Mouse (Mus musculus) lung, adult 2 months (tissue): ENCODE results near the gene 2010111I01Rik. TPM values are rescaled to one million over a fixed set of nuclear protein-coding genes. Genes with fewer than 3 reads are reported as not detected.

Experiments
- DNase-seq: peaks from one replicate; pipeline ENCODE4 v3.0.0; 2022
- H3K4me1 ChIP-seq: fragments of 200-500 bp; 2 replicates; pipeline ENCODE4 v1.6.1; 2011; ENCODE audit warnings: low read length; ENCODE audit not compliant: control insufficient read depth, insufficient read depth
- H3K4me3 ChIP-seq: fragments of 200-500 bp; replicated peaks from 2 replicates; pipeline ENCODE3; 2011; ENCODE audit warnings: low read depth, mild to moderate bottlenecking, control low read depth, low read length; ENCODE audit errors: extremely low read depth
- CTCF ChIP-seq: fragments of 200-500 bp; IDR thresholded peaks from 2 replicates; pipeline ENCODE4 v1.5.1; 2011; ENCODE audit warnings: mild to moderate bottlenecking, low read length, control low read depth; ENCODE audit not compliant: insufficient read depth
- POLR2A ChIP-seq: fragments of 200-500 bp; IDR thresholded peaks from 2 replicates; pipeline ENCODE4 v1.6.1; 2011; ENCODE audit warnings: low read depth, mild to moderate bottlenecking, control low read depth, low read length, borderline replicate concordance; ENCODE audit errors: extremely low read depth
- WGBS: fragments of 180-500 bp; shearing (Covaris S2); methylation state at CpG from one replicate; pipeline ENCODE4 v1.1.7; 2018; 5-methylcytosine and 5-hydroxymethylcytosine counted together
- polyA plus RNA-seq: library from polyadenylated mRNA; depleted of rRNA; stranded (reverse); fragments of >200 nt; gene quantifications from 2 replicates; pipeline ENCODE4 v1.2.3, GENCODE M21; 2012

The 2010111I01Rik gene
- polyA plus RNA-seq, 1 experiment, result 143 TPM

DNA sequence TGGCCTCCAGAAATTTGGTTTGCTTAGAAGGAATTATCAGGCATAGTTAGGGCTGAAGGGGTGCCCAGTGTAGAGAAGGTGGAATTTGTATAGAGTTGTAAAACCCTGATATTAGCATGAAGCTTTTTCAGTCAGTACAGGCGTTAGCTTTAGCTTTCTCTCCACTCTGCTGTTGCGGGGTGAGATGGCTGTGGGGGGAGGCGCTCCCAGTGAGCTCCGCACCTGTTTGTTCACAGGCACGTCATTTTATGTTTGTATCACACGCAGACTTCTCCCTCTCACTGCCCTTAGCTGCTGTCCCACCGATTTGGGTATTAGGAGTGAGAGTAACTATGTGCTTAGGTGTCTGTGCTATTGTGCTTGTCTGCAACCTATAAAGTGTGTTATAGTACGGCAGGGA lies 316.5 kb downstream of the 2010111I01Rik start:
- no peak overlapping the region for H3K4me3 ChIP-seq
- no peak for DNase-seq
- H3K4me1 ChIP-seq, result peaks cover 53% of the 10 kb centered on the region
- 48% methylated on average over 8 of the region's 8 CpGs for WGBS
- TF ChIP-seq CTCF (no peak), POLR2A (no peak)

DNA sequence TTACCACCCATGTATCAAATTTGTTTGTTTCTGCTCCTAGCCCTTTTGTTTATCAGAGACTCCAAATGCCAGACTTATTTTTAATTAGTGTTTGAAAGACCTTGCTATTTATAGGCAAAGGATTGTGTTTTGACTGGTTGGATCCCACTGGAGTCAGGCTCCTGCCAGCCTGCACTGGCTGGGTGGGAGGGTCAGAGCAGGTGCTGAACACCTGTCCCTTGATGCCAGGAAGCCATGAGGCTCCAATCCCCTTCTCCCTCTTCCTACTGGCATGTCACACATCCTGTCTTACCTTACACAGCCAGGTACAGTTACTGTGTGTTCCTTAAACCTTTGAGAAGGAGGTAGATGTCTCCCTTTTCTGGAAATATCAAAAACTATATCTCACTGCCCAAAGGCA lies 318.5 kb downstream of the 2010111I01Rik start:
- no peak overlapping the region for H3K4me3 ChIP-seq
- peaks cover 39% of the 10 kb centered on the region for H3K4me1 ChIP-seq
- no peak for DNase-seq
- TF ChIP-seq POLR2A, result no peak
- no peak for TF ChIP-seq CTCF

DNA sequence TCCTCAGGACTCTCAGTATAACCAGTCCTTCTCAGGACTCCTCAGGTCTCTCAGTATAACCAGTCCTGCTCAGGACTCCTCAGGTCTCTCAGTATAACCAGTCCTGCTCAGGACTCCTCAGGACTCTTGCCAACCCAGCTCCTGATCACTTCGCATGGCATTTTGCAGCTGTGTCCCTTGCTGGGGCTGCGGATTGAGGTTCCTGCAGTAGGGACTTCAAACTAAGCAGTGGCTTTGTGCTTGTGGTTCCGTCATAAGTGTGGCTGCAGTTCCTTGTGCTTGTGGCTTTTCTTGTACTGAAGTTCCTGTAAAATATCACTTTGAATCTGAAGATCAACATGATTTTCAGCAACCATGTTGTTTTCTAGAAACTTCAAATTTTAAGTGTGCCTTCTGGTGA lies 320.1 kb downstream of the 2010111I01Rik start:
- no peak for TF ChIP-seq POLR2A
- TF ChIP-seq CTCF, result no peak
- Histone ChIP-seq H3K4me3 (no peak overlapping the region), H3K4me1 (peaks cover 29% of the 10 kb centered on the region)
- WGBS, result 84% methylated on average over 3 of the region's 3 CpGs
- DNase-seq, result no peak

DNA sequence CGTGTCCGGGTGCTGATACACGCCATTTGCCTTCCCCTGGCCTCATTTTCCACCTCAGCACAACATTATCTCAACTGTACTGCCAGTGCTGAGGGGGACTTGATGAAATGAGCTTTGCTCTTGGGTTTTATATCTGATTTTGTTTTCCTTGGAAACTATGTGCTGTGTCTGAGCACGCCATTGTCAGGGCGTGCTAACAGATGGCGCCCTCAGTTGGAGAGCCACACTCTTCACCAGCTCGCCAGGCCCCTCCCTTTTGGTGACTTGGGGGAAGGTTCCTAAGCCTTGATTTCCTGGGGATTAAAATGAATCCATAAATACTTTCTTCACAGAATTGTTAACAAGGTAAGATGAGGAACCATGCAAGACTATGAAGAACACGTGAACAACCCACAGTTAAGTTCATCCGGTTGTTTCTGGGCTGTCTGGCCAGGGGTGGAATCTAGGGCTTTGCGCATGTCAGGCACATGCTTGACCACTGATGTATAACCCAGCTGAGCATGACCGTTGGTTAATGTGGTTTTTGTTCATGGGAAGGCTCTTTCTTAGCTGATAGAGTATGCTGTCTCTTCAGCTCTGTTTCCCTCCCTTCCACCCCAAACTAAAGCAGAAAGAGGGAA lies 321.9 kb downstream of the 2010111I01Rik start:
- Histone ChIP-seq H3K4me3 (no peak overlapping the region), H3K4me1 (peaks cover 17% of the 10 kb centered on the region)
- 76% methylated on average over 11 of the region's 11 CpGs for WGBS
- DNase-seq, result no peak
- TF ChIP-seq CTCF (no peak), POLR2A (no peak)

DNA sequence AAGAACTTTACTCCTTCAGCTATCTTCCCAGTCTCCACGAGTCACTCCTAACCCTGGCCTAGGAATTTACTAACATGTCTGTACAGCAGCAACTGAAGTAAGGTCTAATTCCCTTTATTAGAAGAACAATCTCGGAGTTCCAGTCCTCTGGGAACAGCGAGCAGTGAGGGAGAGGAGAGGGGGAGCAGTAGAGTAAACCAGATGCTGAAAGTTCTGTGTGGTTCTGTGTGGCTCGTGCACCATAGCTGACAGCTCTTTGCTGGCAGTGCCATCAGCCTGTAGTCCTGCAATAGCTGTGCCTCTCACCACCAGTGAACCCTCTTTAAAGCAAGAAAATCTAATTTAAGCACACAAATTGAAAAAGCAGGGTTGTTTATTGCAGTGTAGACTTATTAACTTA lies 324.5 kb downstream of the 2010111I01Rik start:
- WGBS, result 53% methylated on average over 4 of the region's 4 CpGs
- no peak overlapping the region for H3K4me3 ChIP-seq
- peaks cover 8% of the 10 kb centered on the region for H3K4me1 ChIP-seq
- DNase-seq, result no peak
- no peak for TF ChIP-seq POLR2A

DNA sequence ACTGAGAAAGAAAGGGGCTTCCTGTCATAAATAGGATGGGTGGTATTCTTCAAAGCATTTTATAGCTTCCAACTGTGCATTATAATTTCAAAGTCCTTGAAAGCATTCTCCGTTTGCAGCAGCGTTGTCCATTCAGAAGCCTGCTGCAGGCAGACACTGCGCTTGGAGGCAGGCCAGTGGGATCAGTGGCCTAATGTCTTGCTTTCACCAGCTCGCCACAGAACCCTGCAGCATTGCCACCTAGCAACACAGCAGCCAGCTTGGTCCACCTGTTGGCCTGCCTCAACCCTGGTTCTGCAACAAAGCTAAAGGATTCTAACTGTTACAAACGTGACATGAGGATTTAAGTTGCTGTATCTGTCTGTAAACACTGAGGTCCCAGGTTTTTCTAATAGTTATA lies 325.0 kb downstream of the 2010111I01Rik start:
- 63% methylated on average over 5 of the region's 5 CpGs for WGBS
- H3K4me1 ChIP-seq, result peaks cover 14% of the 10 kb centered on the region
- no peak for DNase-seq
- H3K4me3 ChIP-seq, result no peak overlapping the region
- TF ChIP-seq CTCF (no peak), POLR2A (no peak)

DNA sequence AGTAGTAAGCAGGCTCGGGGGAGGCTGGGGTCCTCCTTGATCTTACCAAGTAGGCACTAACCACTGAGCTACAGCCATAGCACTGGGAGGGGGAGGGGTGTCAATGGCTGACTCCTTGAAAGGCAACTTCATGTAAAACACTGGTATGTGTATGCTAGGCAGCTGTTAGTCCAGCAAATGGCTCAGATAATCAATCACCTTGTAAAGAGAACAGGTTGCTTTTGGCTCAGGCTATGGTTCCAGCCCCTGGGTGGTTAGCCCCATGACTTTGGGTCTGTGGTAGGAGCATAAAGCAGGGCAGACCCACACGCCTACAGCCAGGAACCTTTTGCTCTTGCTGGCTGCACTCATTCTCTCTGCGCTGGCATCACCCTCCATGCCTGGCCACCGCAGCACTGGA lies 325.4 kb downstream of the 2010111I01Rik start:
- peaks cover 17% of the 10 kb centered on the region for H3K4me1 ChIP-seq
- TF ChIP-seq POLR2A, result no peak
- no peak for TF ChIP-seq CTCF
- no peak for DNase-seq
- no peak overlapping the region for H3K4me3 ChIP-seq
- 88% methylated on average over 4 of the region's 4 CpGs for WGBS

DNA sequence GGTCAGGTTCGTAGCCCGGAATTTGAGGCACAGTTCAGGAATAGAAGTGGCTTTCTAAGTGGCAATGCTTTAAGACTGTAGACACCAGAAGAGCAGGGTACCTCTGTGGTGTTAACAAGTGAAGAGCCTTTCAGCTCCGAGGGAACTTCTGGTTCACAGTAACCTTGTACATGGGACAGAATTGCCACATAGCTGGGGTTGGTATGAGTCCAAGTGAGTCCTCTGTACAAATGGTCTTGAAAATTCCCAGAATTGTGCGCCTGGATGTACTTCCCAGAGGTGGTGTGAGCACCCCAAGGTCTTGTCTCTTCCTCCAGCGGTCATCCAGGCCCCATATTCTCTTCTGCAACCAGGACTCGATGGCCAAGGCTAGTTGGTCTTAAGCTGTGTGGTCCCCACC lies 326.3 kb downstream of the 2010111I01Rik start:
- TF ChIP-seq CTCF, result no peak
- no peak for TF ChIP-seq POLR2A
- DNase-seq, result no peak
- 75% methylated on average over 6 of the region's 6 CpGs for WGBS
- no peak overlapping the region for H3K4me3 ChIP-seq
- H3K4me1 ChIP-seq, result peaks cover 17% of the 10 kb centered on the region

DNA sequence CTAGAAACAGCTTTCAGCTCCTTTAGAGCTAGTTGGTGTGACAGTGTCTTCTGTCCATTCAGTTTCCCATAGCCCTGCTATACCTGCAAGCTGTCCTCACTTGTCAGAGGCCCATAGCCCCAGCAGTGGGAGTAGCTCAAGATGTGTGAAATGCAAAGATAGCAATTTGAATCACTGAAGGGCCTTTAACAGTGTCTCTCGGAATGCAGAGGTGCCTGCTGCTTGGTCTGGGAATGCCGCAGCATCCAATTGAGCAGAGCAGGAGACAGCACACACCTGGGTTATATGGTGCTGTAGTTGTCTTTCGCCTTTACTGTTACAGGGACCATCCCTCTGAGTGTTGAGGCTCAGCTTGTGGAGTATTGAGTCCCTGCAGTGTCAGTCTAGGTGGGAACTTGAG lies 329.0 kb downstream of the 2010111I01Rik start:
- Histone ChIP-seq H3K4me1 (peaks cover 17% of the 10 kb centered on the region), H3K4me3 (no peak overlapping the region)
- no peak for DNase-seq
- 65% methylated on average over 3 of the region's 3 CpGs for WGBS
- TF ChIP-seq POLR2A (no peak), CTCF (no peak)

DNA sequence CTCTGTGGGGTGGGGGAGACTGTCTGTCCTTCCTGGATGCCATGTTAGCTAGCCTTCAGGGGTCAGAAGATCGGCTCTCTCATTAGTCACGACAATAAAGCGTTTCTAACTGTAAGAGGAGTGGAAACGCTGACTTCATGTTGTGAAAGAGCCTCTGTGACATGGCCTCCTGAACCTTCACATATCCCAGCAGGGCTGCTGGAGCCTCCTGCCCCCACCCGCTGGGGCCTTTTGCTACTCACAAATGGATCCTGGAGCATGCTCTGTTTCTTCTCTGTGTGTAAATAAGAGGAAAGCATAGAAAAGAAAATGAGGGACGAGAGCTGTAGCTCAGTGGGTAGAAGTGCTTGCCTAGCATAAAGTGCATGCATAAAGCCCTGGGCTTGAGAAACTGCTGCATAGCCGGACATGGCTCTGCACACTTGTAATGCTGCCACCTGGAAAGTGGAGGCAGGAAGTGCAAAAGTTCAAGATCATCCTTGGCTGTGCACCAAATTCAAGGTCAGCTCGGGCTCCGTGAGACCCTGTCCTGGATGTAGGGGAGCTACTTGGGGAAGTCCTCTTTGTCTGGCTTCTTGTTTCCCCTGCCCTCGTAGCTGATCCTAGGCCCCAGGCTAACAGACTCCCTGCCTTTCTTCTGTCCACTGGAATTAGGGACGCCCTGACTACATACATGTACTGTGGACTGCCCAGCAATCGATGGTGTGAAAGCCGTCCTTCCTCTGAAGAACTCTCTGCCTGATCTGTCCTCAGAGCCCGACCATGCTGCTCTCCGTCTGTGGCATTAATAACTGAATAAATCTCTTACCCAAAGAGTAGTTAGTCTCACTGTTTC lies 329.9 kb downstream of the 2010111I01Rik start:
- peaks cover 17% of the 10 kb centered on the region for H3K4me1 ChIP-seq
- DNase-seq, result no peak
- TF ChIP-seq CTCF (no peak), POLR2A (no peak)
- H3K4me3 ChIP-seq, result no peak overlapping the region
- 24% methylated on average over 15 of the region's 15 CpGs for WGBS

DNA sequence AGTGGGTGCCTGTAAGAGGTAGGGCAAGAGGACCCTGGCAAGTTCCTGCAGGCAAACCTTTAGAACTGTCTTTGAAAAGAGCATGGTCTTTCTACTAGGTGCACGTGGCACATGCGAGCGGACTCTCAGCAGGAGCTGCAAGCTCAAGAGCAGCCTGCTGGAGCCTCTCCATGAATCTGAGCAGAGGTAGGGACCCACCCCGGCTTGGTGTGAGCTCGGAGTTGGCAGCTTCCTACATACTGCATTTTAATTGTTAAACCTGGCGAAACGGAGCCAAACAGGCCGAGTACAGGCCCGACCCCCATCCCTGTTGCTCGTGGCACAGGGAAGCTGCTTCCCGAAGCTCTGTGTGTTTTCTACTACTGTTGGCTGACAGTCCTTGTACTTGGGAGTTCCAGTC lies 331.6 kb downstream of the 2010111I01Rik start:
- TF ChIP-seq CTCF (no peak), POLR2A (no peak)
- no peak for DNase-seq
- Histone ChIP-seq H3K4me1 (peaks cover 17% of the 10 kb centered on the region), H3K4me3 (no peak overlapping the region)
- 80% methylated on average over 11 of the region's 11 CpGs for WGBS
